Mouse (Mus musculus) E14TG2a.4 (cell line): ENCODE measurements around the gene Nol6.

Experiments used
- CTCF ChIP-seq: conservative IDR thresholded peaks from 2 replicates; pipeline ENCODE4 v1.5.1; 2014; ENCODE audit warnings: low read length
- NANOG ChIP-seq: IDR thresholded peaks from 2 replicates; pipeline ENCODE4 v1.6.1; 2014; ENCODE audit warnings: borderline replicate concordance, low read length, mixed read lengths
- POU5F1 ChIP-seq: IDR thresholded peaks from 2 replicates; pipeline ENCODE4 v1.6.1; 2014; ENCODE audit warnings: low read length, borderline replicate concordance

GRCm38 (mm10) chr4:41115793-41116192 is 8.5 kb downstream of the Nol6 start:
- TF ChIP-seq CTCF (no peak), NANOG (no peak), POU5F1 (no peak)
